Mouse (Mus musculus): Measurements from ENCODE around the gene Gnb3.

- no peak for TF ChIP-seq CTCF (IDR thresholded peaks at IDR 0.05; ENCODE audit: low read depth)
- TF ChIP-seq EP300 (IDR thresholded peaks at IDR 0.05; ENCODE audit: low read depth) = no peak
Observed at GRCm38 (mm10) chr6:124854647-124855046, 14.6 kb upstream of the Gnb3 start.
